Mouse (Mus musculus): ENCODE results near the gene Fgfr2. TPM values are rescaled to one million over a fixed set of nuclear protein-coding genes. Genes with fewer than 3 reads are reported as not detected.

Gene Fgfr2
- total and polyA plus RNA-seq, 2 experiments from 2014 or later, result 12.1 to 32.6 TPM

- no peak overlapping the region for H3K4me2 ChIP-seq (ENCODE audit: low read depth, low read length, poor library complexity, severe bottlenecking)
- H3K36me3 ChIP-seq (ENCODE audit: insufficient read depth, low read length), result no peaks in the 10 kb centered on the region
- no peak overlapping the region for H3K27ac ChIP-seq (ENCODE audit: low read depth, low read length)
- no peak for DNase-seq (ENCODE audit: low spot score)
- H3K9me3 ChIP-seq (ENCODE audit: low read length), result no peaks in the 10 kb centered on the region
- H3K27me3 ChIP-seq (ENCODE audit: insufficient read depth, low read length), result no peaks in the 10 kb centered on the region
- no peak for TF ChIP-seq CTCF (IDR thresholded peaks at IDR 0.05)
- H3K4me3 ChIP-seq (ENCODE audit: low read depth, low read length), result no peak overlapping the region
- H3K9ac ChIP-seq (replicated peaks; ENCODE audit: low read length, poor library complexity, severe bottlenecking), result no peak overlapping the region
- 89% methylated on average over 3 of the region's 3 CpGs for WGBS
- no peak for ATAC-seq (ENCODE audit: low FRiP score)
- H3K4me1 ChIP-seq (ENCODE audit: insufficient read depth, low read length), result no peaks in the 10 kb centered on the region
These were observed 942.1 kb downstream of the Fgfr2 start for GRCm38 (mm10) chr7:132181042-132181441.

- DNase-seq (ENCODE audit: low spot score) (no peak), ATAC-seq (ENCODE audit: low FRiP score) (no peak)
- no peak for TF ChIP-seq CTCF (IDR thresholded peaks at IDR 0.05)
- Histone ChIP-seq H3K4me2 (ENCODE audit: low read depth, low read length, poor library complexity, severe bottlenecking) (no peak overlapping the region), H3K9ac (replicated peaks; ENCODE audit: low read length, poor library complexity, severe bottlenecking) (no peak overlapping the region), H3K27ac (ENCODE audit: low read depth, low read length) (no peak overlapping the region), H3K4me3 (ENCODE audit: low read depth, low read length) (no peak overlapping the region), H3K36me3 (ENCODE audit: insufficient read depth, low read length) (no peaks in the 10 kb centered on the region), H3K27me3 (ENCODE audit: insufficient read depth, low read length) (no peaks in the 10 kb centered on the region), H3K9me3 (ENCODE audit: low read length) (no peaks in the 10 kb centered on the region), H3K4me1 (ENCODE audit: insufficient read depth, low read length) (no peaks in the 10 kb centered on the region; the same call in 1 of the 2 replicates)
- 46% methylated on average over 1 of the region's 1 CpGs for WGBS
These were observed 944.1 kb downstream of the Fgfr2 start for GRCm38 (mm10) chr7:132179049-132179448.

- WGBS, result 75% methylated on average over 5 of the region's 5 CpGs
- Histone ChIP-seq H3K4me3 (ENCODE audit: low read depth, low read length) (no peak overlapping the region), H3K4me2 (ENCODE audit: low read depth, low read length, poor library complexity, severe bottlenecking) (no peak overlapping the region), H3K9me3 (ENCODE audit: low read length) (no peaks in the 10 kb centered on the region), H3K36me3 (ENCODE audit: insufficient read depth, low read length) (no peaks in the 10 kb centered on the region), H3K4me1 (ENCODE audit: insufficient read depth, low read length) (peaks cover 6% of the 10 kb centered on the region), H3K9ac (replicated peaks; ENCODE audit: low read length, poor library complexity, severe bottlenecking) (no peak overlapping the region), H3K27ac (ENCODE audit: low read depth, low read length) (no peak overlapping the region), H3K27me3 (ENCODE audit: insufficient read depth, low read length) (no peaks in the 10 kb centered on the region)
- no peak for ATAC-seq (ENCODE audit: low FRiP score)
- DNase-seq (ENCODE audit: low spot score), result no peak
- no peak for TF ChIP-seq CTCF (IDR thresholded peaks at IDR 0.05)
These were observed 948.4 kb downstream of the Fgfr2 start for GRCm38 (mm10) chr7:132174787-132175186.

GRCm38 (mm10) chr7:132174296-132174695, 948.9 kb downstream of the Fgfr2 start:
- Histone ChIP-seq H3K4me1 (ENCODE audit: insufficient read depth, low read length) (peaks cover 6% of the 10 kb centered on the region), H3K36me3 (ENCODE audit: insufficient read depth, low read length) (no peaks in the 10 kb centered on the region), H3K4me3 (ENCODE audit: low read depth, low read length) (no peak overlapping the region), H3K9ac (replicated peaks; ENCODE audit: low read length, poor library complexity, severe bottlenecking) (no peak overlapping the region), H3K4me2 (ENCODE audit: low read depth, low read length, poor library complexity, severe bottlenecking) (no peak overlapping the region), H3K27ac (ENCODE audit: low read depth, low read length) (no peak overlapping the region), H3K9me3 (ENCODE audit: low read length) (no peaks in the 10 kb centered on the region), H3K27me3 (ENCODE audit: insufficient read depth, low read length) (no peaks in the 10 kb centered on the region)
- no peak for TF ChIP-seq CTCF (IDR thresholded peaks at IDR 0.05)
- whole genome bisulfite sequencing, result 74% methylated on average over 2 of the region's 2 CpGs
- DNase-seq (ENCODE audit: low spot score), result no peak
- ATAC-seq (ENCODE audit: low FRiP score), result no peak

GRCm38 (mm10) chr7:132172220-132172619, 950.9 kb downstream of the Fgfr2 start:
- 28% methylated on average over 5 of the region's 5 CpGs for WGBS

GRCm38 (mm10) chr7:132171716-132172115, 951.4 kb downstream of the Fgfr2 start:
- H3K36me3 ChIP-seq (ENCODE audit: insufficient read depth, low read length), result no peaks in the 10 kb centered on the region
- no peak overlapping the region for H3K4me2 ChIP-seq (ENCODE audit: low read depth, low read length, poor library complexity, severe bottlenecking)
- 57% methylated on average over 5 of the region's 5 CpGs for WGBS
- H3K4me3 ChIP-seq (ENCODE audit: low read depth, low read length), result no peak overlapping the region
- no peak for TF ChIP-seq CTCF (IDR thresholded peaks at IDR 0.05)
- no peaks in the 10 kb centered on the region for H3K9me3 ChIP-seq (ENCODE audit: low read length)
- no peak for DNase-seq (ENCODE audit: low spot score)
- no peak overlapping the region for H3K9ac ChIP-seq (replicated peaks; ENCODE audit: low read length, poor library complexity, severe bottlenecking)
- ATAC-seq (ENCODE audit: low FRiP score), result no peak
- H3K27ac ChIP-seq (ENCODE audit: low read depth, low read length), result peak overlapping the region; percentile 19
- H3K27me3 ChIP-seq (ENCODE audit: insufficient read depth, low read length), result no peaks in the 10 kb centered on the region
- H3K4me1 ChIP-seq (ENCODE audit: insufficient read depth, low read length), result peaks cover 6% of the 10 kb centered on the region

More at GRCm38 (mm10) chr7:132172220-132172619, 950.9 kb downstream of the Fgfr2 start:
- peak; percentile 78 for DNase-seq (ENCODE audit: low spot score)
- H3K9ac ChIP-seq (replicated peaks; ENCODE audit: low read length, poor library complexity, severe bottlenecking), result no peak overlapping the region
- H3K4me3 ChIP-seq (ENCODE audit: low read depth, low read length), result no peak overlapping the region
- TF ChIP-seq CTCF (IDR thresholded peaks at IDR 0.05), result no peak
- no peaks in the 10 kb centered on the region for H3K27me3 ChIP-seq (ENCODE audit: insufficient read depth, low read length)
- peaks cover 6% of the 10 kb centered on the region for H3K4me1 ChIP-seq (ENCODE audit: insufficient read depth, low read length)
- H3K4me2 ChIP-seq (ENCODE audit: low read depth, low read length, poor library complexity, severe bottlenecking), result no peak overlapping the region
- H3K36me3 ChIP-seq (ENCODE audit: insufficient read depth, low read length), result no peaks in the 10 kb centered on the region
- H3K27ac ChIP-seq (ENCODE audit: low read depth, low read length), result peak overlapping the region; percentile 83
- ATAC-seq (ENCODE audit: low FRiP score), result peak; percentile 54; the same call in 1 of the 2 replicates
- no peaks in the 10 kb centered on the region for H3K9me3 ChIP-seq (ENCODE audit: low read length)

All from midbrain, postnatal 0 days (tissue).